Mouse (Mus musculus) ovary, adult 2 months (tissue): ENCODE measurements around the gene Gm20388. TPM values are rescaled to one million over a fixed set of nuclear protein-coding genes. Genes with fewer than 3 reads are reported as not detected.

Source experiments
- polyA plus RNA-seq: library from polyadenylated mRNA; depleted of rRNA; stranded (reverse); fragments of >200 nt; gene quantifications from 2 replicates; pipeline ENCODE4 v1.2.3, GENCODE M21; 2012; rRNA removed

Gm20388 gene
- polyA plus RNA-seq, 1 experiment = 71.9 TPM

DNA sequence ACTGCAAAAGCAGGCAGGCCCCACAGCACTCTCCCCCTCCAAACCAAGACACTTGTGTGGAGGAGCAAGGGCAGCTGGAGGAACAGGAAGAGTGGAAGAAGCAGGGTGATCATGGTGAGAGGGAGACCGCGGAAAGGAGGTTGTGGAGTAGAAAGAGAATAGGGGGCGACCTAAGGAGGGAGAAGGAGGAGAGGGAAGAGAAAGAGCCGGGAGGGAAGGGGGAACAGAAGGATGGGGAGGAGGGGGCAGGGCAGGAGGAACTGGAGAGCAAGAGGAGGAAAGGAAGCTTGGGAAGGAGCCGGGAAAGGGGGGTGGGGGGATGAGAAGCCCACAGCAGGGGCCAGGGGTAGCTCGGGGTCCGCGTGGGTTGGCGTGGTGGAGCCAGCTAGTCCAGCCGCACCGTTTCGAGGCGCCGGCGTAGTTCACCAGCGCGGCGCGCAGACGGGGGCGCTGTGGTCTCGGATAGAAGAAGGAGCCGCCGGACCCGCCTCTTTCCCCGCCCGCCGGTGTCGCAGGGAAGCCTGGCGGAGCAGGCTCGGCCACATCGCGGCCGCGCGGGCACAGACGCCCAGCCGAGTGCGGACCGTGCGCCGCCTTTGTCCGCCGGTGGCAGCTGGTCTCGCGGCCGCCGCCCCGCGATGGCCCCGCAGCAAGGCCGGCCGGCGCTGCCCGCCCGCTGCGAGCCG lies 3742.8 kb downstream of the Gm20388 start, which contains the start of gene Rhou:
Rhou (plus strand) TSS at position 622 of the 686 bp plus-strand sequence.

DNA sequence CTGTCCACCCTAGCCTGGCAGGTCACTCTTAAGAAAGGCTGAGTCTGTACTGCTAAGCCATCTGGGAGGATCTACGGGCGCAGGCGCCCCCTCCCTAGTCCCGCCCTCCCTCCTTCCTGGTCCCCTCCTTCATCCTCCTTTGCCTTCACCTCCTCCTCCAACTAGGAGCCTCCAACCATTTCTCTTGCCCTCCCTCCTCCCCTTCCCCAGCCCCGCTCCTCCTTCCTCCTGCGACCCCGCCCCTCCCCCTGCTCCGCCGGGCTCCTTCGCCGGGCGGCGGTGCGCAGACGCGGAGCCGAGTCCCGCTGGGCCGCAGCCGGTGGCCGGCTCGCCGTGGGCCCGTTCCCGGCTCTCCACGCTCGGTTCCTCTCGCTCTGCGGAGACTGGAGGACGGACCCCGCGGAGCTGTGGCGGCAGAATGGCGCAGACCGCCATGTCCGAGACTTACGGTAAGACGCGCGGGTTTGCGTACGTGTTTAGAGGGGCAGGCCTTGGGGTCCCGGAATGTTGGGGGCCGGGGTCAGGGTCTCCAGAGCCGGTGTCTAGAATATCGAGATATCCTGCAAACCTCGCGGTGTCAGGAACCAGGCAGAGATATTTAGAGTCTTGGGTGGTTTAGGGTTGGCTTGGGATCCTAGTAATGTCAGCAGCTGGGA lies 3895.2 kb downstream of the Gm20388 start, which contains the start of gene Rab4a:
Rab4a (plus strand) TSS at position 268 of the 656 bp plus-strand sequence.

GRCm38 (mm10) chr8:123859648-123860259 lies 3949.1 kb downstream of the Gm20388 start, which contains the start of gene Ccsap:
TSS of gene Ccsap (minus strand) at chr8:123860209.

GRCm38 (mm10) chr8:123894502-123895097 lies 3984.0 kb downstream of the Gm20388 start, which contains the start of gene Acta1:
TSS of gene Acta1 (minus strand) at chr8:123894751.

DNA sequence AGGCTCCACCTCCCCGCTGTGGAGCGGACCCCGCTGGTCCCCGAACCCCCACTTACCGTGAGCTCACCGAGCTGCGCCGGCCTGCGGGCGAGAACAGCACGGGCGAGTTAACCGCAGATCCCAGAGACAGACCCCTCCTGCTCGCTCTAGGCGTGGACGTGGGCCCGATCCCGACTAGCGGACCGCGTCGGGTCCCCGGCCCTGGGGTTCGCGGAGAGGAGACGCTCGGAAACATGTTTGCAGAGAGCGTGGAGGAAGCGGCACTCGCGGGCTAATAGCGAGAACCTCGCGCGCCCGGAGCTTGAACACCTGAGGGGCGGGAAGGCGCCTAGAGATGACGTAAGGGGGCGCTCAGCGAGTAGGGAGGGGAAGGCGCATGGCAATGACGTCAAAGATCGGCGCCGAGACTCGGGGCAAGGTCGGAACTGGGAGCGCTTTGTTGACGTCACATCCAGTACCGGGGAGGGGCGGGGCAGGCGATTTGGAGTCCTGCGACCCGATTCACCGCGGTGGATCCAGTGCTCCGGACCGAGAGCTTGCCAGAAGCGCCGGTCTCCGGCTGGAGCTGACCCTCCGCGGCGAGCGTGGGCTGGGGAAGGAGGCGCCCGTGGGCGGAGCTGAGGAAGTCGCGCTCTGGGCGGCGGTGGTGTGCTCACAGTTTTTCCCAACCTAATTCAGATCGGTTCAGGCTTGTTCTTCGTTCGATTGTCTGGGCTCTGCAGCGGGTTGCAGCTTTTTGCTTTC lies 4038.5 kb downstream of the Gm20388 start, which contains the start of gene Nup133:
Nup133 (minus strand) TSS at position 324 of the 744 bp plus-strand sequence.

DNA sequence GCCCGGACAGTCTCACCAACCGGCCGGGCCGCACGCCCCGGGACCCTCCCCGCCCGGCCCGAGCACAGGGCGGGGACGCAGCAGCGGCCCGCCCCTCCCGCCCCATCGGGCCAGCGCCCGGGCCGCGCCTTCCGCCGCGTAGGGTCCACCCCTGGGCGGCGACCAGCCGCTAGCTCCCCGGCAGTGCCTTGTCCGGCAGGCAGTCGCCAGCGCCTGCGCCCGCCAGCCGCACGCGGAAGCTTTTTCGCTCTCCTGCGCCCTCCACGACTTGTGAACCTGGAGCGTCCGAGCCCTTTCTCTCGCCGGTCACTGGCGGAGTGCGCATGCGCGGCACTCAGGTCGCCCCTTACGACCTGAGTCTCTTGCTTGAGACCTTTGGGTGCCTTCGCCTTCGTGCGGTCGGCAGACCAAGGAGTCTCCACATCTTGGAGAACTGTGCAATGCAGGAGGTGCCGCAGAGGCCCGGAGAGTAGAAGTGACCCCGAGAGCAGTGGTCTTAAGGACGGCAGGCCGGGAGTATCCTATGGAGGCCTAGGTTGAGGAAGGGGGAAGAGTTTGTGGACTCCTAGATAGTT lies 4072.3 kb downstream of the Gm20388 start, which contains the start of gene Abcb10:
Abcb10 (minus strand) TSS at position 297 of the 575 bp plus-strand sequence.

DNA sequence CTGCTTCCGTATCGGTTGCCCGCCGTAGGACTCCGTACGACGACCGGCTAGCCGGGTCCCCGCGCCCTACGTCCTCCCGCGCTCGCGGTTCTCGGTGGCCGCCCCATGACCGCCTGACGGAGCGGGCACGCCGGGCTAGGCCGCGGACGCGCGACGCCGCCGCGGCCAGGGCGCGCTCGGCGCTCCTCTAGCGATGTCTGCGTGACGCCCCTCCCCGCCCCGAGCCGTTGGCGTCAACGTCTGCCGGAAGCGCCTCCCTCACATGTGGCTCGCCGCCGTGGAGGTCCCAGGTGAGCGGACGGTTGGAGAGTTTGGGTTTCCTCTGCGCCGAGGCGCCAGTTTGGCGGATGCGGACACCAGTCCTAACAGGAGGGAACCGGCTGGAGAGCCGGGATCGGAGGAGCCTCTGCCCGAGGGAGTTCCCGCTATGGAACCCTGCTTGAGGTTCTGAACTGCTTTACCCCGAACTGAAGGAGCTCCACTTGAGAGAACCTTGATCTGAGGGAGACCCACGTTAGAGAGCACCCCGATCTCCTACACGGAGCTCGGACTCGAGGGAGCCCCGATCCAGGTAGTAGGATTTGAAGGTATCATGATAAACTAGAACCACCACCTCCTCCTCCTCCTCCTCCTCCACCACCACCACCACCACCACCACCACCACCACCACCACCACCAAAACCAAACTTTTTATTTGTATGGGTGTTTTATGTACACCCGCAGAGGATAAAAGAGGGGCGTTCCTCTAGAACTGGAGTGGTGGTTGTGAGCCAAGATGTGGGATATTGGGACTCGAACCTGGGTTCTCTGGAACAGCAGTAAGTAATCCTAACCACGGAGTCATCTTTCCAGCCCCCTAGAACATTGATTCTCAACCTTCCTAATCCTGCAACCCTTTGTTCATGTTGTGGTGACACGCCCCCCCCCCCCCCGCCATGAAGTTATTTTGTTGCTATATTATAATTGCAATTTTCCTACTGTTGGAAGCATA lies 4110.9 kb downstream of the Gm20388 start, which contains the start of the genes Taf5l and Urb2:
Taf5l (minus strand) TSS at position 161 of the 991 bp plus-strand sequence.
Urb2 (plus strand) TSS at position 272 of the 991 bp plus-strand sequence.

GRCm38 (mm10) chr8:124231176-124231484 lies 4320.5 kb downstream of the Gm20388 start, which contains the start of gene Galnt2:
TSS of gene Galnt2 (plus strand) at chr8:124231391.

Other genes starting within 250 kb of the Gm20388 start
- 129 and 167 TPM in 2 replicates for gene Wfdc1, start 244.5 kb upstream of the Gm20388 start, polyA plus RNA-seq
- 3.8 and 5.0 TPM in 2 replicates for gene Atp2c2, start 210.8 kb upstream of the Gm20388 start, polyA plus RNA-seq
- 17.2 and 17.5 TPM in 2 replicates for gene Tldc1, start 132.4 kb upstream of the Gm20388 start, polyA plus RNA-seq
- 218 and 231 TPM in 2 replicates for gene Cotl1, start 70.3 kb upstream of the Gm20388 start, polyA plus RNA-seq
- 52.7 and 87.2 TPM in 2 replicates for gene Klhl36, start 48.6 kb upstream of the Gm20388 start, polyA plus RNA-seq
- gene Usp10, start 481 bp upstream of the Gm20388 start, polyA plus RNA-seq = 68.7 and 87.7 TPM in 2 replicates
- gene Crispld2, start 81.6 kb downstream of the Gm20388 start, polyA plus RNA-seq = 117 and 122 TPM in 2 replicates
- 92.3 and 100.0 TPM in 2 replicates for gene Zdhhc7, start 190.6 kb downstream of the Gm20388 start, polyA plus RNA-seq
- gene 6430548M08Rik, start 203.3 kb downstream of the Gm20388 start, polyA plus RNA-seq = 40.2 and 99.8 TPM in 2 replicates